Mouse (Mus musculus): Measurements from ENCODE around the gene Zeb2. TPM values are rescaled to one million over a fixed set of nuclear protein-coding genes. Genes with fewer than 3 reads are reported as not detected.

Zeb2 gene
- polyA plus RNA-seq, 1 experiment = 6.5 TPM

- no peak overlapping the region for H3K27ac ChIP-seq (ENCODE audit: control insufficient read depth, insufficient read depth, low read length)
- TF ChIP-seq POLR2A (IDR thresholded peaks at IDR 0.05; ENCODE audit: control insufficient read depth, extremely low read depth, insufficient read depth, low read length, poor library complexity) (no peak), CTCF (IDR thresholded peaks at IDR 0.05; ENCODE audit: borderline replicate concordance, control insufficient read depth, extremely low read depth, insufficient read depth, low read length, poor library complexity) (no peak)
- H3K4me3 ChIP-seq (ENCODE audit: control insufficient read depth, insufficient read depth, low read length) = no peak overlapping the region
- H3K4me1 ChIP-seq (replicated peaks; ENCODE audit: control insufficient read depth, insufficient read depth, low read length) = peaks cover 9% of the 10 kb centered on the region; the same call in 1 of the 2 replicates
- H3K27me3 ChIP-seq (ENCODE audit: control insufficient read depth, insufficient read depth, low read length) = no peaks in the 10 kb centered on the region; the same call in 1 of the 2 replicates
- no peaks in the 10 kb centered on the region for H3K36me3 ChIP-seq (ENCODE audit: control insufficient read depth, insufficient read depth, low read length)
- WGBS = 82% methylated on average over 3 of the region's 3 CpGs
- no peak for DNase-seq
Observed at GRCm38 (mm10) chr2:45118121-45118520, 926 bp upstream of the Zeb2 start.

GRCm38 (mm10) chr2:45117592-45117991, 397 bp upstream of the Zeb2 start:
- no peak overlapping the region for H3K27ac ChIP-seq (ENCODE audit: control insufficient read depth, insufficient read depth, low read length)
- 59% methylated on average over 7 of the region's 7 CpGs for WGBS

GRCm38 (mm10) chr2:45116531-45117024, 617 bp downstream of the Zeb2 start:
- no peak for DNase-seq

More at GRCm38 (mm10) chr2:45117592-45117991, 397 bp upstream of the Zeb2 start:
- Histone ChIP-seq H3K27me3 (ENCODE audit: control insufficient read depth, insufficient read depth, low read length) (peaks cover 2% of the 10 kb centered on the region; the same call in 1 of the 2 replicates), H3K36me3 (ENCODE audit: control insufficient read depth, insufficient read depth, low read length) (no peaks in the 10 kb centered on the region), H3K4me3 (ENCODE audit: control insufficient read depth, insufficient read depth, low read length) (peak overlapping the region; percentile 38), H3K4me1 (replicated peaks; ENCODE audit: control insufficient read depth, insufficient read depth, low read length) (peaks cover 12% of the 10 kb centered on the region)
- TF ChIP-seq POLR2A (IDR thresholded peaks at IDR 0.05; ENCODE audit: control insufficient read depth, extremely low read depth, insufficient read depth, low read length, poor library complexity) = no peak
- TF ChIP-seq CTCF (IDR thresholded peaks at IDR 0.05; ENCODE audit: borderline replicate concordance, control insufficient read depth, extremely low read depth, insufficient read depth, low read length, poor library complexity) = no peak
- no peak for DNase-seq

GRCm38 (mm10) chr2:45115720-45116495, 1.3 kb downstream of the Zeb2 start:
- H3K4me3 ChIP-seq (ENCODE audit: control insufficient read depth, insufficient read depth, low read length) = no peak overlapping the region
- TF ChIP-seq CTCF (IDR thresholded peaks at IDR 0.05; ENCODE audit: borderline replicate concordance, control insufficient read depth, extremely low read depth, insufficient read depth, low read length, poor library complexity) (no peak), POLR2A (IDR thresholded peaks at IDR 0.05; ENCODE audit: control insufficient read depth, extremely low read depth, insufficient read depth, low read length, poor library complexity) (no peak)
- peaks cover 18% of the 10 kb centered on the region for H3K4me1 ChIP-seq (replicated peaks; ENCODE audit: control insufficient read depth, insufficient read depth, low read length)
- DNase-seq = no peak
- H3K27me3 ChIP-seq (ENCODE audit: control insufficient read depth, insufficient read depth, low read length) = peaks cover 5% of the 10 kb centered on the region; the same call in 1 of the 2 replicates
- 59% methylated on average over 23 of the region's 23 CpGs for WGBS
- no peaks in the 10 kb centered on the region for H3K36me3 ChIP-seq (ENCODE audit: control insufficient read depth, insufficient read depth, low read length)
- 0 out of 2 replicates have a peak overlapping the region, but pooled peaks have one; percentile 5 for H3K27ac ChIP-seq (ENCODE audit: control insufficient read depth, insufficient read depth, low read length)

More at GRCm38 (mm10) chr2:45116531-45117024, 617 bp downstream of the Zeb2 start:
- peaks cover 5% of the 10 kb centered on the region; the same call in 1 of the 2 replicates for H3K27me3 ChIP-seq (ENCODE audit: control insufficient read depth, insufficient read depth, low read length)
- no peaks in the 10 kb centered on the region for H3K36me3 ChIP-seq (ENCODE audit: control insufficient read depth, insufficient read depth, low read length)
- H3K4me1 ChIP-seq (replicated peaks; ENCODE audit: control insufficient read depth, insufficient read depth, low read length) = peaks cover 15% of the 10 kb centered on the region
- peak overlapping the region; percentile 21; the same call in 1 of the 2 replicates for H3K4me3 ChIP-seq (ENCODE audit: control insufficient read depth, insufficient read depth, low read length)
- peak overlapping the region; percentile 29; the same call in 1 of the 2 replicates for H3K27ac ChIP-seq (ENCODE audit: control insufficient read depth, insufficient read depth, low read length)
- TF ChIP-seq POLR2A (IDR thresholded peaks at IDR 0.05; ENCODE audit: control insufficient read depth, extremely low read depth, insufficient read depth, low read length, poor library complexity) = no peak
- no peak for TF ChIP-seq CTCF (IDR thresholded peaks at IDR 0.05; ENCODE audit: borderline replicate concordance, control insufficient read depth, extremely low read depth, insufficient read depth, low read length, poor library complexity)
- 1% methylated on average over 25 of the region's 25 CpGs for WGBS

GRCm38 (mm10) chr2:45115211-45115610, 2.0 kb downstream of the Zeb2 start:
- H3K4me1 ChIP-seq (replicated peaks; ENCODE audit: control insufficient read depth, insufficient read depth, low read length) = peaks cover 19% of the 10 kb centered on the region
- H3K27ac ChIP-seq (ENCODE audit: control insufficient read depth, insufficient read depth, low read length) = no peak overlapping the region
- H3K4me3 ChIP-seq (ENCODE audit: control insufficient read depth, insufficient read depth, low read length) = no peak overlapping the region
- H3K27me3 ChIP-seq (ENCODE audit: control insufficient read depth, insufficient read depth, low read length) = peaks cover 5% of the 10 kb centered on the region; the same call in 1 of the 2 replicates
- H3K36me3 ChIP-seq (ENCODE audit: control insufficient read depth, insufficient read depth, low read length) = no peaks in the 10 kb centered on the region
- no peak for TF ChIP-seq POLR2A (IDR thresholded peaks at IDR 0.05; ENCODE audit: control insufficient read depth, extremely low read depth, insufficient read depth, low read length, poor library complexity)
- TF ChIP-seq CTCF (IDR thresholded peaks at IDR 0.05; ENCODE audit: borderline replicate concordance, control insufficient read depth, extremely low read depth, insufficient read depth, low read length, poor library complexity) = no peak
- no peak for DNase-seq
- 90% methylated on average over 6 of the region's 6 CpGs for whole genome bisulfite sequencing

- Histone ChIP-seq H3K4me3 (ENCODE audit: control insufficient read depth, insufficient read depth, low read length) (no peak overlapping the region), H3K4me1 (replicated peaks; ENCODE audit: control insufficient read depth, insufficient read depth, low read length) (peaks cover 19% of the 10 kb centered on the region), H3K27ac (ENCODE audit: control insufficient read depth, insufficient read depth, low read length) (no peak overlapping the region), H3K36me3 (ENCODE audit: control insufficient read depth, insufficient read depth, low read length) (no peaks in the 10 kb centered on the region), H3K27me3 (ENCODE audit: control insufficient read depth, insufficient read depth, low read length) (peaks cover 5% of the 10 kb centered on the region; the same call in 1 of the 2 replicates)
- DNase-seq = no peak
- TF ChIP-seq CTCF (IDR thresholded peaks at IDR 0.05; ENCODE audit: borderline replicate concordance, control insufficient read depth, extremely low read depth, insufficient read depth, low read length, poor library complexity) = no peak
- no peak for TF ChIP-seq POLR2A (IDR thresholded peaks at IDR 0.05; ENCODE audit: control insufficient read depth, extremely low read depth, insufficient read depth, low read length, poor library complexity)
- 57% methylated on average over 2 of the region's 2 CpGs for WGBS
Observed at GRCm38 (mm10) chr2:45114596-45114995, 2.6 kb downstream of the Zeb2 start.

Data from thymus, adult 2 months (tissue).